ENCODE assay signal across 12 mouse cellular contexts in the genomic region with DNA sequence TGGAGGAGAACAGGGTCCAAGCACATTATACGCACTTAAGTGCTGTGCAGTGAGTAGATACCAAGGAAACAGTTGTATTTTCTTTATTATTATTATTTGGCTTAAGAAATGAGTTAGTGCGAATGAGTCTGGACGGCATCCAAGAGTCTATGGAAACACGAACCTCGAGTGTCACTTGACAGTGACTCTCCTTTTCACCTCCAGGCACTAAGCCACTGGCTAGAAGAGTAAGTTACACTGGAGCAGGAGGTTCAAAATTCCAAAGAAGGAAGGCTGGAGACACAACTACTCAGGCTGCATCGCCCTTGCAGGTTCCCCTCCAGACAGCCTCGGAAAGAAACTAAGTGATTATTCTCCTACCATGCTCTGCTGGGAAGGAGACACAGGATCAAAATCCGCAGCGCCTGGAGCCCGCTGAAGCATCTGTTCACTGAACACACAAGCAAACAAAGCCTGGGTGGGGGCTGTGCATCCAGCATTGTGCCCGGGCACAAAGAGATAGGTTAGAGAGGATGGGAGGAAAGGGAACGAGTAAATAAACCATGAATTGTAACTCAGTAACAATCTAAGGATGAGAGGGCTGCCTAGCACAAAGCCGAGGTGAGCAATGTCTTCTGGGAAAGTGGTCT. TPM values are rescaled to one million over a fixed set of nuclear protein-coding genes. Genes with fewer than 3 reads are reported as not detected.
DNase-seq lines count a peak whose midpoint lies in the region; ATAC-seq lines count a peak whose summit lies in the region.
"Had no signal": no experiment of that assay in that cellular context is flagged by ENCODE, and none has a peak within 500 bp of the region (broad histone marks: within the 10 kb centered on the region; RNA-seq: fewer than 3 reads in every experiment).

No protein-coding gene starts in this region.

- H3K9ac ChIP-seq in heart, embryonic 15.5 days = no peak overlapping the region
- no peak overlapping the region for H3K9ac ChIP-seq in midbrain, embryonic 11.5 days (ENCODE audit: low read length)
- H3K9ac ChIP-seq: embryonic facial prominence, embryonic 15.5 days; limb, embryonic 15.5 days had no signal

- H3K27ac ChIP-seq in heart, embryonic 15.5 days = peak overlapping the region; percentile 47; the same call in 1 of the 2 replicates
- H3K27ac ChIP-seq in hindbrain, embryonic 10.5 days = peak overlapping the region; percentile 75
- H3K27ac ChIP-seq in midbrain, embryonic 11.5 days (ENCODE audit: low read depth, low read length) = 0 out of 2 replicates have a peak overlapping the region, but pooled peaks have one; percentile 5
- no peak overlapping the region for H3K27ac ChIP-seq in limb, embryonic 10.5 days
- H3K27ac ChIP-seq: embryonic facial prominence, embryonic 15.5 days; limb, embryonic 15.5 days had no signal

- no peaks in the 10 kb centered on the region for H3K27me3 ChIP-seq in heart, embryonic 15.5 days
- H3K27me3 ChIP-seq in hindbrain, embryonic 10.5 days (ENCODE audit: insufficient read depth, poor library complexity, severe bottlenecking) = no peaks in the 10 kb centered on the region
- no peaks in the 10 kb centered on the region for H3K27me3 ChIP-seq in midbrain, embryonic 11.5 days (ENCODE audit: control insufficient read depth, insufficient read depth, low read length)
- no peaks in the 10 kb centered on the region for H3K27me3 ChIP-seq in limb, embryonic 10.5 days (ENCODE audit: low read depth, poor library complexity, severe bottlenecking)
- H3K27me3 ChIP-seq: embryonic facial prominence, embryonic 15.5 days; limb, embryonic 15.5 days had no signal

- H3K4me2 ChIP-seq in heart, embryonic 15.5 days = no peak overlapping the region
- H3K4me2 ChIP-seq in midbrain, embryonic 11.5 days = no peak overlapping the region
- H3K4me2 ChIP-seq: embryonic facial prominence, embryonic 15.5 days; limb, embryonic 15.5 days had no signal

- WGBS in heart, embryonic 15.5 days = 46% methylated on average over 13 of the region's 13 CpGs
- WGBS in hindbrain, embryonic 10.5 days = 58% methylated on average over 13 of the region's 13 CpGs
- 52% methylated on average over 13 of the region's 13 CpGs for WGBS in midbrain, embryonic 11.5 days
- 90% methylated on average over 13 of the region's 13 CpGs for WGBS in limb, embryonic 10.5 days

- H3K4me3 ChIP-seq in heart, embryonic 15.5 days = no peak overlapping the region
- 0 out of 2 replicates have a peak overlapping the region, but pooled peaks have one; percentile 4 for H3K4me3 ChIP-seq in hindbrain, embryonic 10.5 days
- no peak overlapping the region for H3K4me3 ChIP-seq in midbrain, embryonic 11.5 days (ENCODE audit: low read depth, low read length)
- no peak overlapping the region for H3K4me3 ChIP-seq in limb, embryonic 10.5 days
- H3K4me3 ChIP-seq: embryonic facial prominence, embryonic 15.5 days; limb, embryonic 15.5 days had no signal

- no peak for DNase-seq in heart, adult 8-10 months (ENCODE audit: low spot score)
- DNase-seq in brain, adult 2 months (ENCODE audit: low read depth, low spot score) = peak; percentile 41
- peak; percentile 50 for DNase-seq in hindbrain, embryonic 10.5 days (ENCODE audit: low spot score)
- no peak for DNase-seq in midbrain, embryonic 11.5 days (ENCODE audit: low spot score, missing footprints)
- DNase-seq in thymus, postnatal 14 days = no peak
- no peak for DNase-seq in limb, embryonic 10.5 days (ENCODE audit: low spot score)
- DNase-seq in frontal cortex, postnatal 14 days (ENCODE audit: low spot score in 2 of 2) = no peak
- DNase-seq: cerebellum, adult 8-10 months; gastrocnemius, postnatal 25 days had no signal

- H3K4me1 ChIP-seq in heart, embryonic 15.5 days (replicated peaks) = peaks cover 15% of the 10 kb centered on the region
- peaks cover 15% of the 10 kb centered on the region for H3K4me1 ChIP-seq in hindbrain, embryonic 10.5 days (replicated peaks)
- H3K4me1 ChIP-seq in midbrain, embryonic 11.5 days (ENCODE audit: control insufficient read depth, insufficient read depth, low read length) = peaks cover 3% of the 10 kb centered on the region; the same call in 1 of the 2 replicates
- peaks cover 18% of the 10 kb centered on the region for H3K4me1 ChIP-seq in limb, embryonic 10.5 days

- H3K36me3 ChIP-seq in heart, embryonic 15.5 days = no peaks in the 10 kb centered on the region
- no peaks in the 10 kb centered on the region for H3K36me3 ChIP-seq in hindbrain, embryonic 10.5 days
- no peaks in the 10 kb centered on the region for H3K36me3 ChIP-seq in midbrain, embryonic 11.5 days (ENCODE audit: control insufficient read depth, insufficient read depth, low read length)
- H3K36me3 ChIP-seq in limb, embryonic 10.5 days = no peaks in the 10 kb centered on the region
- H3K36me3 ChIP-seq: embryonic facial prominence, embryonic 15.5 days; limb, embryonic 15.5 days had no signal

- ATAC-seq in heart, embryonic 15.5 days (replicated peaks; ENCODE audit: insufficient number of reproducible peaks, insufficient read depth, low FRiP score, low read depth) = 0 out of 2 replicates have a peak, but pooled peaks have one; percentile 31
- ATAC-seq in midbrain, embryonic 11.5 days (ENCODE audit: low FRiP score) = peak; percentile 82

- no peaks in the 10 kb centered on the region for H3K9me3 ChIP-seq in heart, embryonic 15.5 days (replicated peaks)
- H3K9me3 ChIP-seq in hindbrain, embryonic 10.5 days = no peaks in the 10 kb centered on the region
- no peaks in the 10 kb centered on the region for H3K9me3 ChIP-seq in midbrain, embryonic 11.5 days (ENCODE audit: control insufficient read depth, low read length)
- no peaks in the 10 kb centered on the region for H3K9me3 ChIP-seq in limb, embryonic 10.5 days (replicated peaks)
- H3K9me3 ChIP-seq: embryonic facial prominence, embryonic 15.5 days; limb, embryonic 15.5 days had no signal

RNA-seq across cellular contexts. Expression of gene Eps8, which starts 25.0 kb away (rescaled TPM):
- 25.0 and 33.3 TPM in 2 replicates for polyA plus RNA-seq in heart, embryonic 15.5 days (2015; fragmentation: Nextera tagmentation; extraction: Ambion mirVana)
- total RNA-seq in heart, adult 8-10 months (2022) = 10 to 100 TPM in 3 of 4 experiments, 1 to 10 TPM in 1; 9.3 to 12.2 (median 10.8) TPM
- polyA plus RNA-seq in hindbrain, embryonic 10.5 days (2016; fragmentation: Nextera tagmentation; extraction: Ambion mirVana) = 4.5 and 5.8 TPM in 2 replicates
- 6.7 and 6.8 TPM in 2 replicates for polyA plus RNA-seq in midbrain, embryonic 11.5 days (2014; fragmentation: Nextera tagmentation; extraction: Ambion mirVana)
- polyA plus RNA-seq in limb, embryonic 10.5 days (2016; fragmentation: Nextera tagmentation; extraction: Ambion mirVana) = 4.8 and 7.0 TPM in 2 replicates

Comparison
In these comparisons a context has a peak if more than half of its experiments do, and no peak if none do; other contexts are left out.
1. DNase-seq: peak in brain, adult 2 months (single experiment) and hindbrain, embryonic 10.5 days (single experiment); none in heart, adult 8-10 months (single experiment), midbrain, embryonic 11.5 days (single experiment), thymus, postnatal 14 days (single experiment), limb, embryonic 10.5 days (single experiment) and frontal cortex, postnatal 14 days (0 of 2).